Mouse (Mus musculus) heart, adult 2 months (tissue): ENCODE results near the gene Trim2. TPM values are rescaled to one million over a fixed set of nuclear protein-coding genes. Genes with fewer than 3 reads are reported as not detected.

ENCODE experiments used
- DNase-seq, 2 experiments: peaks; one replicate each; pipeline ENCODE4 v3.0.0; 2021
- H3K27ac ChIP-seq: fragments of 200-600 bp; 2 replicates; pipeline ENCODE4 v1.8.1; 2022
- H3K27me3 ChIP-seq: fragments of 200-500 bp; 2 replicates; pipeline ENCODE4 v1.6.1; 2012; ENCODE audit warnings: mild to moderate bottlenecking, low read length, inconsistent platforms, mixed read lengths; ENCODE audit not compliant: control insufficient read depth, insufficient read depth
- H3K36me3 ChIP-seq: fragments of 200-500 bp; 2 replicates; pipeline ENCODE4 v1.6.1; 2012; ENCODE audit warnings: low read length, inconsistent platforms; ENCODE audit not compliant: control insufficient read depth, insufficient read depth
- H3K4me1 ChIP-seq: fragments of 200-500 bp; 2 replicates; pipeline ENCODE4 v1.6.1; 2011; ENCODE audit warnings: low read length; ENCODE audit not compliant: control insufficient read depth, insufficient read depth
- H3K4me3 ChIP-seq: fragments of 200-600 bp; 2 replicates; pipeline ENCODE4 v1.8.1; 2022
- H3K79me2 ChIP-seq: fragments of 200-500 bp; replicated peaks from 2 replicates; pipeline ENCODE4 v1.6.1; 2012; ENCODE audit warnings: mild to moderate bottlenecking, inconsistent platforms, low read length, moderate library complexity, mixed read lengths; ENCODE audit not compliant: control insufficient read depth, insufficient read depth
- H3K9ac ChIP-seq: fragments of 200-500 bp; 2 replicates; pipeline ENCODE4 v1.6.1; 2012; ENCODE audit warnings: low read depth, mild to moderate bottlenecking, control low read depth, inconsistent platforms, low read length, mixed read lengths
- CTCF ChIP-seq: fragments of 200-600 bp; IDR thresholded peaks from 2 replicates; pipeline ENCODE4 v1.8.1; 2022; ENCODE audit warnings: antibody characterized with exemption, mild to moderate bottlenecking, moderate library complexity
- EP300 ChIP-seq: fragments of 200-500 bp; IDR thresholded peaks from 2 replicates; pipeline ENCODE4 v1.6.1; 2011; ENCODE audit warnings: low read depth, low read length, control low read depth; ENCODE audit not compliant: insufficient read depth
- POLR2A ChIP-seq: fragments of 200-500 bp; IDR thresholded peaks from 2 replicates; pipeline ENCODE4 v1.6.1; 2011; ENCODE audit warnings: mild to moderate bottlenecking, low read depth, low read length, control low read depth; ENCODE audit not compliant: insufficient read depth
- WGBS: fragments of 180-500 bp; shearing (Covaris S2); methylation state at CpG from one replicate; pipeline ENCODE4 v1.1.7; 2018; 5-methylcytosine and 5-hydroxymethylcytosine counted together
- intact Hi-C: fragments of 180-260 bp; cut with DNase I; formaldehyde crosslinking; loops from one replicate; pipeline ENCODE4 v1.15.1; 2025
- polyA plus RNA-seq: library from polyadenylated mRNA; depleted of rRNA; stranded (reverse); fragments of >200 nt; gene quantifications from 2 replicates; pipeline ENCODE4 v1.2.3, GENCODE M21; 2012
- total RNA-seq, 2 experiments: library from RNA; stranded (reverse); gene quantifications; 2 replicates each; pipeline ENCODE4 v1.2.3; 2021

The Trim2 gene
- total and polyA plus RNA-seq, 3 experiments = 4.7 to 5.7 (median 5.2) TPM

DNA sequence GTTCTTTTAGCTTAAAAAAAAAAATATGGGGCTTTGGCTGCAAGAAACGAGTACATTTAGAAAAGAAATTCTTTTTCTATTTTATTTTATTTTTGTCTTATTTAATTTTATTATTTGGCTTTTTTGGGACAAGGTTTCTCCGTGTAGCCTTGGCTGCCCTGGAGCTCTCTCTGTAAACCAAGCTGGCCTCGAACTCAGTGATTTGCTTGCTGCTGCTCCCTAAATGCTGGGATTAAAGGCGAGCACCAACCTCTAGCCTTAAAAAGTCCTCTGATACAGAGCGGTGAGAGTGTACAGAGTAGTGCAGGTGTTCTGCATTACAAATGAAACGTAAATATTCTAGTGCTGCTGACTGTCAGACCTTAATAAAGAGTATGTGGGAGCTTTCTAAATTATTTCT is 150.6 kb downstream of the Trim2 start:
- no peaks in the 10 kb centered on the region for H3K79me2 ChIP-seq
- no peak for TF ChIP-seq POLR2A
- TF ChIP-seq CTCF = no peak
- TF ChIP-seq EP300 = no peak
- no peak for DNase-seq
- H3K4me3 ChIP-seq = peak overlapping the region; percentile 46
- H3K27ac ChIP-seq = 0 out of 2 replicates have a peak overlapping the region, but pooled peaks have one; percentile 1
- no peaks in the 10 kb centered on the region for H3K27me3 ChIP-seq
- intact Hi-C loops = loop anchor here (5.0 to 10.0 kb wide), 2 partner anchors 119 to 211 kb away; no protein-coding TSS in a partner anchor
- WGBS = 69% methylated on average over 6 of the region's 6 CpGs
- H3K36me3 ChIP-seq = no peaks in the 10 kb centered on the region
- no peaks in the 10 kb centered on the region for H3K4me1 ChIP-seq
- H3K9ac ChIP-seq = no peak overlapping the region

- intact Hi-C loops = loop anchor here (5.0 to 10.0 kb wide), 2 partner anchors 118 to 211 kb away; no protein-coding TSS in a partner anchor
- H3K36me3 ChIP-seq = no peaks in the 10 kb centered on the region
- TF ChIP-seq POLR2A = peak; percentile 83
- TF ChIP-seq CTCF = no peak; the same call in none of the 2 replicates
- 0 out of 2 replicates have a peak, but pooled peaks have one; percentile 14 for TF ChIP-seq EP300
- H3K79me2 ChIP-seq = no peaks in the 10 kb centered on the region
- H3K4me1 ChIP-seq = no peaks in the 10 kb centered on the region
- H3K27ac ChIP-seq = peak within 1 kb of the TSS; percentile 10; the same call in 1 of the 2 replicates
- peak within 1 kb of the TSS; percentile 43 for H3K9ac ChIP-seq
- WGBS = under 1% methylated on average over 29 of the region's 29 CpGs
- no peaks in the 10 kb centered on the region for H3K27me3 ChIP-seq
- DNase-seq = peak; percentile 97 to 99
- peak within 1 kb of the TSS; percentile 60 for H3K4me3 ChIP-seq
Measured at GRCm38 (mm10) chr3:84155558-84156006, 151.1 kb downstream of the Trim2 start, which contains the start of gene Mnd1. Gene Mnd1, minus strand, starts transcription at chr3:84155786.

DNA sequence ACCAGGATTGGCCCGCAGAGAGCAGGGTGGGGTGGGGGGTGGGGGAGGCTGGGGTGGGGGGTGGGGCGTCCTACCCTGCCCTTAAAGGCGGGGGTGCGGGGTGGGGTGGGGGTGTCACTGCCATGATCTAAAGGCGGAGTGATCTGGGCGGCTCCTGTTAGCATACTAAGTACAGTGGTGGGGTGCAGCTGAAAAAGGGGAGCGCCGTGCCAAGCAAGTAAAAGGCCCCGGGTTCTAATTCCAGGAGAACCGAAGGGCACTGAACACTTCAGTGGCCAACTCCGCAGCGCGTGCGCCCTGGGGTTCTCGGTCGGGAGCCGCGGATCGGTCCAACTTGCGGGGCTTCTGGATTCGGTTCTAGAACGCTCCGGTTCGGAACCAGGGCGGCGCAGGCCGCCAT is 151.5 kb downstream of the Trim2 start:
- peak overlapping the region; percentile 10; the same call in 1 of the 2 replicates for H3K27ac ChIP-seq
- no peaks in the 10 kb centered on the region for H3K27me3 ChIP-seq
- no peaks in the 10 kb centered on the region for H3K79me2 ChIP-seq
- intact Hi-C loops = loop anchor here (5.0 to 10.0 kb wide), 2 partner anchors 118 to 210 kb away; no protein-coding TSS in a partner anchor
- no peaks in the 10 kb centered on the region for H3K4me1 ChIP-seq
- peak overlapping the region; percentile 60 for H3K4me3 ChIP-seq
- TF ChIP-seq EP300 (no peak), CTCF (no peak), POLR2A (no peak)
- DNase-seq = no peak
- H3K36me3 ChIP-seq = no peaks in the 10 kb centered on the region
- WGBS = 3% methylated on average over 27 of the region's 27 CpGs
- peak overlapping the region; percentile 43 for H3K9ac ChIP-seq

GRCm38 (mm10) chr3:84154721-84155141 is 151.9 kb downstream of the Trim2 start:
- Histone ChIP-seq H3K27me3 (no peaks in the 10 kb centered on the region), H3K36me3 (no peaks in the 10 kb centered on the region), H3K79me2 (no peaks in the 10 kb centered on the region), H3K27ac (no peak overlapping the region), H3K4me3 (no peak overlapping the region), H3K4me1 (no peaks in the 10 kb centered on the region), H3K9ac (no peak overlapping the region)
- no peak for TF ChIP-seq CTCF
- no peak for TF ChIP-seq EP300
- no peak for TF ChIP-seq POLR2A
- 30% methylated on average over 12 of the region's 12 CpGs for WGBS
- intact Hi-C loops = loop anchor here (5.0 to 10.0 kb wide), 3 partner anchors 62 to 210 kb away; no protein-coding TSS in a partner anchor
- no peak for DNase-seq

GRCm38 (mm10) chr3:84149831-84150230 is 156.8 kb downstream of the Trim2 start:
- Histone ChIP-seq H3K27me3 (no peaks in the 10 kb centered on the region), H3K4me3 (no peak overlapping the region), H3K27ac (no peak overlapping the region), H3K9ac (no peak overlapping the region), H3K4me1 (no peaks in the 10 kb centered on the region), H3K36me3 (no peaks in the 10 kb centered on the region), H3K79me2 (no peaks in the 10 kb centered on the region)
- TF ChIP-seq POLR2A (no peak), EP300 (no peak), CTCF (no peak)
- WGBS = 94% methylated on average over 3 of the region's 3 CpGs
- no peak for DNase-seq
- intact Hi-C loops = loop anchor here (5.0 to 10.0 kb wide), 2 partner anchors 58 to 205 kb away; no protein-coding TSS in a partner anchor

DNA sequence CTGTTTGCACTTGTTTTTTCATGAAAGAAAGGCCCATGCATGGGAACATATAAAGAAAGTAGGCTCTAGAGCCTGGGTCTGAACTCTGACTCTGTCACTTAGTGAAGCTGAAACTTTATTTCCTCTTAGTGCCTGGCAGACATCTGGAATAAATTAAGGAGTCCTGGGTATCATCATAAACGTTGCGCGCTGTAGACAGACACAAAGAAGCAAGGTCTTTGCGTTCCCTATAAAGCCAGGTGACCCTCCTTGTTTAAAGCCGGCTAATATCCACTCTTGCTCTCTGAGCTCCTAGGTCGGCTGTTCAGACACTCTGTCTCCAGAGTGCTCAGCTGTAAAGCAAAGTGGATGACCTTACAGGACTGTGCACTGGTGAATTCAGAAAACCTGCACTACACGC is 165.7 kb downstream of the Trim2 start:
- TF ChIP-seq CTCF (no peak), POLR2A (no peak), EP300 (no peak)
- 80% methylated on average over 7 of the region's 7 CpGs for WGBS
- Histone ChIP-seq H3K27ac (no peak overlapping the region), H3K79me2 (no peaks in the 10 kb centered on the region), H3K27me3 (no peaks in the 10 kb centered on the region), H3K9ac (no peak overlapping the region), H3K4me1 (no peaks in the 10 kb centered on the region), H3K36me3 (no peaks in the 10 kb centered on the region), H3K4me3 (no peak overlapping the region)
- intact Hi-C loops = no loop called here
- no peak for DNase-seq
